Comparison of ENCODE assay signal across 12 mouse cellular contexts in genomic region chr15:41379637-41380036, GRCm38 (mm10).
"Had no signal": no experiment of that assay in that cellular context is flagged by ENCODE, and none has a peak within 500 bp of the region (broad histone marks: within the 10 kb centered on the region; RNA-seq: fewer than 3 reads in every experiment).

No protein-coding gene starts in this region.

- DNase-seq: kidney, adult 2 months; kidney, postnatal 25 days; layer of hippocampus, adult 9-11 months; liver; lung, adult 18-20 months; lung, postnatal 10 days; lung, postnatal 36 days; retina, postnatal 1 day; spleen, adult 18-20 months; thymus, adult 18-20 months; thymus, postnatal 14 days; thymus, postnatal 4 days had no signal
